Mouse (Mus musculus) CH12.LX (cell line): ENCODE measurements around the gene Flt3l.

Source experiments
- CHD2 ChIP-seq: IDR thresholded peaks from 2 replicates; pipeline ENCODE4 v1.6.1; 2011; ENCODE audit warnings: low read length, improper control_type of control experiment
- CTCF ChIP-seq, 2 experiments: IDR thresholded peaks in 1 of 2; conservative IDR thresholded peaks in 1 of 2; 2 replicates each; pipeline ENCODE4 v1.5.1; 2011 to 2012; ENCODE audit warnings: low read depth in 2 of 2, low read length in 2 of 2, improper control_type of control experiment in 1 of 2, inconsistent platforms in 1 of 2, mild to moderate bottlenecking in 1 of 2, moderate library complexity in 1 of 2
- JUND ChIP-seq: conservative IDR thresholded peaks from 2 replicates; pipeline ENCODE4 v1.6.1; 2011; ENCODE audit warnings: low read depth, low read length, improper control_type of control experiment
- MAFK ChIP-seq: IDR thresholded peaks from 2 replicates; pipeline ENCODE4 v1.6.1; 2011; ENCODE audit warnings: low read length, improper control_type of control experiment; ENCODE audit not compliant: insufficient replicate concordance
- MAZ ChIP-seq: IDR thresholded peaks from 2 replicates; pipeline ENCODE4 v1.6.1; 2012; ENCODE audit warnings: low read depth, mild to moderate bottlenecking, inconsistent platforms, low read length, improper control_type of control experiment, moderate library complexity
- MXI1 ChIP-seq: IDR thresholded peaks from 2 replicates; pipeline ENCODE4 v1.6.1; 2011; ENCODE audit warnings: mild to moderate bottlenecking, low read depth, low read length, improper control_type of control experiment
- POLR2A ChIP-seq: IDR thresholded peaks from 2 replicates; pipeline ENCODE4 v1.6.1; 2011; ENCODE audit warnings: low read depth, mild to moderate bottlenecking, improper control_type of control experiment, low read length
- SMC3 ChIP-seq: IDR thresholded peaks from 2 replicates; pipeline ENCODE4 v1.6.1; 2011; ENCODE audit warnings: low read depth, low read length, improper control_type of control experiment
- USF1 ChIP-seq: IDR thresholded peaks from 2 replicates; pipeline ENCODE4 v1.6.1; 2014; ENCODE audit warnings: low read depth, mild to moderate bottlenecking, inconsistent platforms, low read length, improper control_type of control experiment

- TF ChIP-seq CTCF (conservative IDR thresholded peaks at IDR 0.05 in 1 of 2, IDR thresholded peaks at IDR 0.05 in 1 of 2; ENCODE audit: low read depth in 2 of 2, low read length in 2 of 2) (no peak), POLR2A (no peak), CHD2 (no peak), JUND (no peak), USF1 (no peak), SMC3 (no peak), MXI1 (no peak), MAZ (no peak), MAFK (no peak)
These were observed 40.1 kb upstream of the Flt3l start for GRCm38 (mm10) chr7:45176356-45176755.
